Mouse (Mus musculus) c-Kit-negative CD71-positive TER-119-positive erythroid progenitor cells, embryonic 14.5 days (primary cell): ENCODE results near the gene Rpl12.
A peak's percentile ranks its signal among the peaks of the same experiment; 100 is the strongest.

Experiments
- DNase-seq: peaks from one replicate; pipeline ENCODE4 v3.0.0-alpha.2; 2013; ENCODE audit warnings: low read depth, low spot score

Rpl12 gene

GRCm38 (mm10) chr2:32961192-32961995 lies at the start of gene Rpl12, which contains the start of gene Lrsam1:
Gene Rpl12 (plus strand): TSS chr2:32961559.
Gene Lrsam1 (minus strand): TSS chr2:32961614.
- peak; percentile 81 for DNase-seq

DNA sequence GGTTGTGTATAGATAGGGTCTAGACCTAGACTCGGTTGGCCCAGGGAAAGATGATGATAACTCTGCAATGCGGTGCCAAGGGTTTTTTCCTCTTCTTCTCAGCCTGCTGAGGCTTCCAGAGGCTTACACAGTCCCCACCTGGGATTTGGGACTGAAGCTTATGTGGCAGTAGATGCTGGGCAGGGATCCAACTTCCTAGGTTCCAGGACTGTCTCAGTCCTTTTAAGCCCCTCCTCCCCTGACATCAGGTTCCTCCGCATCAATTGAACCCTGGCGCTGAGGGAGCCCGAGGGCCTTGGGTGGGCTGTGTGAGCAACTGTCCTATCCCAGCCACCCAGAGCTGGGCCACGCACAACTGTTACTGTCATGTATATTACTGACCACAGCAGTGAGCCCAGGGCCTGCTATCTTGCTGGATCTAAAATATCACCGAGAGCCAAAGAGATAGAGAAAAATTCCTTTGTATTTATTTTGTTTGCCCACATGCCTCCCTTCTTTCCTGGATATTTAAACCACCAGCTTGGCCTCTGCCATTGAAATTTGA lies 49.6 kb upstream of the Rpl12 start:
- DNase-seq = no peak

GRCm38 (mm10) chr2:32912210-32912804 lies 49.1 kb upstream of the Rpl12 start:
- DNase-seq = peak; percentile 82

- no peak for DNase-seq
Observed at GRCm38 (mm10) chr2:32914362-32914761, 47.0 kb upstream of the Rpl12 start.

- DNase-seq = no peak
Observed at GRCm38 (mm10) chr2:32914896-32915295, 46.5 kb upstream of the Rpl12 start.

- DNase-seq = no peak
Observed at GRCm38 (mm10) chr2:32917526-32917925, 43.8 kb upstream of the Rpl12 start.

DNA sequence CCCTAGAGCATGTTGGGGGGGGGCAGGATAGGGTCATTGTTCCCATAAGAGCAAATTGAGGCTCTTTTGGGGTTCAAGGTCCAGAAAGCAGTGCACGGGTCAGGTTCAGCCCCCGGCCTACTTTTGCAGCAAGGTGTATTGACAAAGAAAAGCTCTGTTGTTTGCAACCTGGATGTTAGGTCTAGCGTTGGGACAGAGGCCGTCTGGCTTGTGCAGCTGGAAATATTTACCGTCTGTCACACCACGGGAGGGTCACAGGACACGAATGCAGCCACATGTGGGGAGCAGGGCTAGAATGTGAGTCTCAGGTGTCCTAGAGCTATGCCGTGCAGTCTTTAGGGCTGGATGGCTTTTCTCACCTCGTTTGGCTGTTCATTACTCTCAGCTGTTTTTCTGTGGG lies 43.0 kb upstream of the Rpl12 start:
- DNase-seq = no peak

DNA sequence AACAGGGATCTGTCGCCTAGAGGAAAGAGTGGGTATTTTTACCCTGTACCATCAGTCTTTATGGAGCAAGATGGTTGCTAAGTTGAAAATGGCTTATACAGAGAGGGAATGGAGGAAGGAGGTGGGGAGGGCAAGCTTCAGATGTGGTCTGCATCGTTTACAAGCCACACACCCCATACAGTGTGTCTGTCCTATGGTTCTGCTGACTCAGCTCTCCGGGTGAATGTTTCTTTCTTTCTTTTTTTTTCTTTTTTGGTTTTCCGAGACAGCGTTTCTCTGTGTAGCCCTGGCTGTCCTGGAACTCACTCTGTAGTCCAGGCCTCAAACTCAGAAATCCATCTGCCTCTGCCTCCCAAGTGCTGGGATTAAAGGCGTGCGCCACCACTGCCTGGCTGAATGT lies 40.1 kb upstream of the Rpl12 start:
- no peak for DNase-seq

- no peak for DNase-seq
Observed at GRCm38 (mm10) chr2:32921801-32922380, 39.5 kb upstream of the Rpl12 start.

DNA sequence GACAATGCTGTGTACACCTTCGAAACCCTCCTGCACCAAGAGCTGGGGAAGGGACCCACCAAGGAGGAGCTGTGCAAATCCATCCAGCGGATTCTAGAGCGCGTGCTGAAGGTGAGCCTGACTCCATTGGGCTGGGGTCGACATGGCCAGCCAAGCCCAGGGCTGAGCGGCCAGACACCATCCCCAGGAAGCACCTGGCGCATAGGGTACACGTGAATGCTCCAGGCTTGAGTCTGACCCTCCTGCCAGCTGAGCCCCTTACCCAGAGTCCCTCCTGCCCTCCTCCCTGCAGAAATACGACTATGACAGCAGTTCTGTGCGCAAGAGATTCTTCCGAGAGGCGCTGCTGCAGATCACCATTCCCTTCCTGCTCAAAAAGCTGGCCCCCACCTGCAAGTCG lies 38.8 kb upstream of the Rpl12 start:
- no peak for DNase-seq

- DNase-seq = no peak
Observed at GRCm38 (mm10) chr2:32923551-32924250, 37.7 kb upstream of the Rpl12 start.

GRCm38 (mm10) chr2:32924306-32924844 lies 37.0 kb upstream of the Rpl12 start:
- no peak for DNase-seq

GRCm38 (mm10) chr2:32926330-32927075 lies 34.9 kb upstream of the Rpl12 start:
- DNase-seq = no peak

- DNase-seq = no peak
Observed at GRCm38 (mm10) chr2:32927624-32928234, 33.6 kb upstream of the Rpl12 start.

DNA sequence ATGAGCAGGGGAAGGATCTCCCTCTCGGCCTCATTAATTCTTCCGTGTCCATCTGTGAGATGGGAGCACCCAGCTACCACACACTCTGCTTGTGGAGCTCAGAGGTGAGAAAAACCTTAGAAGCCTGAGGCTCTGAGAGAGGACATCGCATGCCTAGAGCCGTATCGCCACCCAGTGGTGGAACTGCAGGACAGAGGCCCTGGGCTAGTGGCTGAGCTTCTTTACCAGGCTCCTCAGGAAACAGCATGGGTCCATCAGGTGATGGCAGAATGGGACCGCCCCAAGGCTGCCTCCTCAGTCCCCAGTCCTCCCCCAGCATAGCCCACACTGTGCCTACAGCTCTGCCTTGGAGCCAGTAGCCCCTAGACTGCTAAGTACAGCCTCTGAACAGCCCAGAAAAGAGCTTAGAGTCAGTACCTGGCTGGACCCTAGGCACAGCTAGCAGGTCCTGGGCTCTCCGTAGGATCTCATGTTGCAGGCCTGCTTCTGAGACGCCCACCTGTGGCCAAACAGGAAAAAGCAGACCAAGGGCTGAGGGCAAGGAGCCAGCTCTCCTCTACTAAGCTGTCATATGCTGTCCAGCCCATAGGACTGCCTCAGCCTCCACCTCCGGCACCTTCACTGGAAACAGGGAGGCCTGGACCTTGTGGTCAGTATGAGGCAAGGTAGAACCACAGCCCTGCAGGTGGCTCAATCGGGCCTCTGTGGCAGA lies 33.0 kb upstream of the Rpl12 start:
- DNase-seq = no peak

GRCm38 (mm10) chr2:32928947-32929829 lies 32.2 kb upstream of the Rpl12 start:
- no peak for DNase-seq

DNA sequence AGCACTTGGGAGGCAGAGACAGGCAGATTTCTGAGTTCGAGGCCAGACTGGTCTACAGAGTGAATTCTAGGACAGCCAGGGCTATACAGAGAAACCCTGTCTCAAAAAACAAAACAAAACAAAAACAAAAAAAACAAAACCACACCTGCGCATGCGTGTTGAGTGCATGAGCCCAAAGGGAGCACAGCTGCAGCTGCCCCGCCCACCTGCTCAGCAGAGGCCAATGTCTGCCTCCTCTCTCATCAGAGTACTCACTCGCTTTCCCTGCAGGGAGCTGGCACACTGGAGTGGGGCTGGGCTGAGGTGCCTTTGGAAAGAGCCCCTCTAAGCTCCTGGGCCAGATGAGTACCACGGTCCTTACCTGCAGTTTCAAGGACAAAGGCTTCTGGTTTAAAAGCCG lies 29.6 kb upstream of the Rpl12 start:
- no peak for DNase-seq

- no peak for DNase-seq
Observed at GRCm38 (mm10) chr2:32938741-32939140, 22.6 kb upstream of the Rpl12 start.

- DNase-seq = peak; percentile 48
Observed at GRCm38 (mm10) chr2:32939418-32939817, 21.9 kb upstream of the Rpl12 start.
